Mouse (Mus musculus): ENCODE data around the gene Gm38392.
"Not testable (repeated sequence)": the region's sequence is repeated elsewhere in the genome, so short reads cannot be mapped to it uniquely, and the experiment has no call there.

Gm38392 gene

DNA sequence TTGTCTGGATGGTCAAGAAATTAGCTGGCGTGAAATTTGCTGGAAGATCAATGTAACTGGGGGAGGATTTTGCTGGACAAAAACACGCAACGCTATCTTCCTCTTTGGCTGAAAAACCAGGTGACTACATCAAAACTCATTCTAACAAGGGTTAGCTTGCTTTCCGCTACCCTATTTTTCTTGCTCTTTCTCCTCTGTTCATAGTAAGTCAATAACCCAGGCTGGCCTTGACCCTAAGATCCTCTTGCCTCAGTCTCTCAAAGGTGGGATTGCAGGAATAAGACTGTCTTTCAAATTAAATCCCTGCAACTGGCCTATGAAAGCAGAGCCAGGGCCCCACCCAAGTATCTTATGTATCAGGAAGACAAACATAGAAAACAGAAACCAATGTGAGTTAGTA lies at the start of gene Gm38392:
Gene Gm38392, minus strand, starts transcription at position 101 of the 400 bp plus-strand sequence.
- no peak for DNase-seq (ENCODE audit: low spot score)

DNA sequence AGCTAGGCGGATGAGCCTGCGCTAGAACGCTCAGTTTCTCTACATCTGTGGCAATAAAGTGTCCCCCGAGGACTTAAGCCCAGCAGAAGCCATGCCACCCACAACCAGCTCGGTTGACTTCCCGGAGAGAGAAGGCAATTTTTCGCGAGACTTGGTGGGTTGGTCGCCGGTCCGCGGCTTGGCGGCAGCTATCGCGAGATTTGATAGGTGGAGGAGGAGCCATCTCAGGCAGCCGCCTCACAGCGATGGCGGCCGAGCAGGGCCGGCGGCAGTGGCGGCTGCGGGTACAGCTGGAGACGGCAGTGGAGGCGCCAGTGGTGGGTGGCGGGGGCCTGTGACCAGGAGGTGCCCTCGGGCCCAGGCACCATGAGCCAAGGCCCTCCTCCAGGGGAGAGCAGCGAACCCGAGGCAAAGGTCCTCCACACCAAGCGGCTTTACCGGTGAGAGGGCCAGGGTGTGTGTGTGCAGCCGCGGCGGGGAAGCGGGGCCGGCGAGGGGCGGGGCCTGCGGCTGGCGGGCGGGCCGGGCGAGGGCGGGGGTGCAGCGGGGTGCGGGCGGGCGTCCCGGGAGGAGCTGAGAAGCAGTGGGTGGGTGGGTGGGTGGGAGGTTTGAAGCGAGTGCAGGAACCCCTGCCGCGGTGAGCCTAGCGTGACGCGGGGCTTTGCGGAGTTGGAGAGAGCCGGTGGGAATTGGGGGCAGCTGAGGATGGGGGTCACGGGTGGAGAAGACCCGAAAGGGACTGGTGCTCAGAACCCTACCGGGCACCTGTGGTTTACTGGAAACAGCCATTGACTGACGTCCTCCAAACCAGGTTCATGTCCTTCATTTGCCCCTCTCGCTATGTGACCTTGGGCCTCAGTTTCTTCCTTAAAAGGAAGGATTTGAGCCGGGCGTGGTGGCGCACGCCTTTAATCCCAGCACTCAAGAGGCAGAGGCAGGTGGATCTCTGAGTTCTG lies 49.3 kb upstream of the Gm38392 start, which contains the start of the genes Tmem79 and Smg5:
Gene Tmem79, minus strand, starts transcription at position 91 of the 956 bp plus-strand sequence.
Gene Smg5, plus strand, starts transcription at position 203 of the 956 bp plus-strand sequence.
- peak; percentile 91 for DNase-seq (ENCODE audit: low spot score)

DNA sequence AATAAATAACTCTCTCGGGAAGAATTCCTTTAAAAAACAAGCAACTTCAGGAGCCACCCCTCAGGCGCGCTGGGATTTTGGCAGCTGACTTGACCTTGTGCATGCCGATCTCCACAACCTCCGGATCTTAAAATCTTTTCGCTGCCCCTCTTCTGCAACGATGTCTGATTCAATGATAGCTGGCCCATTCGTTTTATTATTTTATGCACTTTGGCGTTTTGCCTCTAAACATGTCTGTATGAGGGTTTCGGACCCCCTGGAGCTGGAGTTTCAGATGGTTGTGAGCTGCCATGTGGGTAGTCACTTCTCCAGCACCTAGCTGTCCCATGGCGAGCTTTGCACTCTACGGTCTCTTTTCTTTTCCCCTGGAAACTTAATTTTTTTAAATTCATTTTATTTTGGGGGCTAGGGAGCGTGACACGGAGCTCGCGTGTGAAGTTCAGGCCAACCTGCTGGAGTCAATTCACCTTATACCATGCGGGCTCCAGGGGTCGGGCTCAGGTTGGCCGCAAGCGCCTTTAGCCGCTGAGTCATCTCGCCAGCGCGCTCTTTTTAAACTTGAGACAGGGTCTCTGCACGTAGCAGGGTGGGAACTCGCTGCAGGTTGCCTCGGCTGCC lies 48.5 kb upstream of the Gm38392 start:
- no peak for DNase-seq (ENCODE audit: low spot score)

DNA sequence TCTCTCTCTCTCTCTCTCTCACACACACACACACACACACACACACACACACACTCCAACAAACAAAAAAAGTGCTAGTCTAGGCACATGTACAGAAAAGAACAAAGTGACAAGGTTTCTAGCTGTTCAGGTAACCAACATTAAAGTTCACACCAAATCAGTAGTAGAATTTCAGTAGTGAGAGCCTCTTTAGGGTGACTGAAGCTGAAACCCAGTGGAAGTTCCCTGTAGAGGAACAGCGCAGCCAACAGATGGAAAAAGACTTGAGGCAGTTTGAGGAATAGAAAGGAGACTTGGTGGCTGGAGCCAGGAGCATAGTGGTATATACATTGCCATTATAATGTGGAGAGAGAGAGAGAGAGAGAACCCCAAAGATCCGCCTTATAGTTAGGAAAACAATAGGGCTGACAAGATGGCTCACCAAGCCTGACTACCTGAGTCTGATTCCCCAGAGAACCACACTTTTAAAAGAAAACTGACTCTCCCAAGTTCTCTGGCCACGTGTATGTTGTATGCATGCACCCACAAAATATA lies 48.0 kb upstream of the Gm38392 start:
- no peak for DNase-seq (ENCODE audit: low spot score)

DNA sequence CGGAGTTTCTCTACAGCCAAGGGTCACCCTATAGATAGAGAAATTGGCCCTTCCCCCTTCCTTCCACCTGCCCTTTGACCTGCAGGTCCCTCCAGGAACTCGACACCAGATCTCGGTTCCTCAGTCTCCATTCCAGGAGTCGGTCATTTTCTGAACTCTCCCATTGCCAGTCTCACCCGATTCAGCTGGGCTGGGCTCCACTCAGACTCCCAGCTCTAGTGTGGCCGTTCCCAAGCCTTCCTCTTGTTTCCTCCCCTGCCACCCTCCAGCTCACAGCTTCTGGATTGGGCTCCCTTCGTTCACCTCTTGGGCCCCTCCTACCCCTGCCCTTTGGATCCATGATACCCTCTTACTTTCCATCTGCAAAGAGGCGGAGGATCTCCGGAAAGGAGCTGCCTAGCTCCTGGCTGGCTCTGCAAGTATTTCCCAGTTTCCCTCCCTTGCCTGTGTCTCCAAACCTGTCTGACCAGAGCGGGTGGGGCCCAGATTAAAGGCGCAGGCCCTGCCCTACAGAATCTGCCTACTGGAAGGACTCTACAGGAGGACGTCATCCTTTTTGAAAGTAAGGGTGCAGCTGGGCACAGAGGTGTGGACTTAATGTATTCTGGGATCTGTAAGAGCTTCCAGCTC lies 47.1 kb upstream of the Gm38392 start:
- DNase-seq (ENCODE audit: low spot score): no peak

DNA sequence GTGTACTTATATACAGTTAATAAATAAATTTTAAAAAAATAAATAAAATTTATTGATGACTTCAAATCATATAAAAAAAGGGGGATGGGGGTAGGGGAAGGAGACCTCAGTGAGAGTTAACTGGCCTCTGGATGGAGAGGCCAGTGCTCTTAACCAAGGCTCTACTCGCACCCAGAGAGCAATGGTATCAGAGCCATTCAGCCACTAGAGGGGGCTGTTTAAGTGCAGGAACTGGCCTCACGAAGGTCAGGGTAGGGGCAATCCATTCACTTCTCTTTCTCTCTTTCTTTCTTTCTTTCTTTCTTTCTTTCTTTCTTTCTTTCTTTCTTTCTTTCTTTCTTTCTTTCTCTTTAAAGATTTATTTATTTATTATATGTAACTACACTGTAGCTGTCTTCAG lies 44.3 kb upstream of the Gm38392 start:
- DNase-seq (ENCODE audit: low spot score): no peak

DNA sequence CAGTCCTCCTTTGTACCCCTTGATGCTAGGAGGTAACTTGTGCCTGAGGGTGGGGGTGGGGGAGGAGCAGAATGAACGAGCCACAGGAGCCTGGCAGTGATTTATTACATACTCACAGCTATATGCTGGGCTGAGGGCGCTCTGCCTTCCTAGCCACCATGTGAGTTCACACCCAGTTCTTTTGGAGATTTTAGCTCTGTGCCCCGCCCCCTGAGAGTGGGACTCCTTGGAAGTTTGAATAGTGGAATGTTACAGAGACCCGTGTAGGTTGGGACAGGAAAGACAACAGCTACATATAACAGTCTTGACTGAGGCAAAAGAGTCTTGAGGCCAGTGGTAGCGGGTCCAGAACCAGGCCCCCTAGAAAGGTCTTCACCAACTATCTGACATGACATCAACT lies 41.9 kb upstream of the Gm38392 start:
- DNase-seq (ENCODE audit: low spot score): no peak

DNA sequence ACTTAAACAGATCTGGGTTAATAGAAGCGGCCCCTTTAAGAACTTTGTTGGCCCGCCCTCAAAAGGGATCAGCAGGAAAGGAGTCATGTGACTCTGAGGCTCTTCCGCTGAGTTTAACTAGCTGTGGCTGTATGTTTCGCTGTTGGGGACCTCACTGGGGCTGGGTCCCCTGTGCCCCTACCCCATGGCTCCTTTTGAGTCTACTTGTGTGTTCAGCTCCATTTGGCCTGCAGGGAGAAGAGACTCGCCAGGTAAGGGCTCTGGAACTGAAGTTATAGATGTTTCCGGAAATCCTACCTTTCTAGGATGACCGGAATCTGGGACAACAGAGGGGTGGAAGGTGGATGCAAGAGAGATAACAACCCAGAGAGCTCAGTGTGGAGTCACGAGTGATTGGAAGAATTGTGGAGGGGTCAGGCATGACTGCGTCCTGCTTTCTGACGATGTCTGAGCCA lies 38.0 kb upstream of the Gm38392 start, which contains the start of gene Glmp:
Gene Glmp, plus strand, starts transcription at position 73 of the 455 bp plus-strand sequence.
- no peak for DNase-seq (ENCODE audit: low spot score)

DNA sequence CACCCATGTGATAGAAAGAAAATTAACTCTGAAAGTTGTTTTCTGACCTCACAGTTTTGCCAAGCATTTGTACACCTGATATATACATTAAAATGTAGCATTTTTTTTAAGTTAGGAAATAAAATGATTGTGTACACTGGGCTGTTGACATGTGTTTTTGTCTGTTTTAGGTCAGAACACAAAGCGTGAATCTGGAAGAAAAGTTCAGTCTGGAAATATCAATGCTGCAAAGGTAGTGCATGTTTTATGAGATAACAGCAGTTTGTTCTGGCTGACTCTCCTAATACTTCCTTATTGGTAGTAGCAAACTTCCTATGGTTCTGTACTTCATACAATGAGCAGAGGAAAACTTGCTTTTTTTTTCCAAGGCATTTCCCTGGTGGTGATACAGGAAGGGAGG lies 12.2 kb upstream of the Gm38392 start:
- DNase-seq (ENCODE audit: low spot score): no peak

DNA sequence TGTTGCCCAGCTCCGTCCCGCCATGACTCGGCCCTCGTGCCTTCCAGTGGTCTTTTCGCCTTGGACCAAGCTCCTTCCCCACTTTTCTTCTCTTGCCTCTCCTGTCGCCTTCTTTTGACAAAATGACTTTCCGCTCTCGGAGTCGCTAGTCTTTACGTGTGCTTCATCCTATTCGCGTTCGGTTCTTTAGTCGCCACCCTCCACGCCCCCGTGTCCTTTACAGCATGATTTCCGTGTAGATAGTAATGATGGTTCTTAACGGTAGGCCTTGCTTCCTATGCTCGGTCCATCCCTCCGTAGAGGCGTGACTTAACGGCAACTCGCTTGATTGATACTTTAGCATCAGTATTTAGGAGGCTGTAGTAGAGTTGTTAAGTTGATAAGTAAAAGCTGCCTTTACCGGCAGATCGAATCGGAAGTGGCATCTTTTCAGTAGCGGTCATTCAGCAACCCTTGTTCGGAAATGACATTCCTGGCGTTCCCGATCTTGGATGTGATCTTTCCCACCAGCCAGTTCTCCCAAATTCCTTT lies 10.4 kb upstream of the Gm38392 start:
- DNase-seq (ENCODE audit: low spot score): no peak

DNA sequence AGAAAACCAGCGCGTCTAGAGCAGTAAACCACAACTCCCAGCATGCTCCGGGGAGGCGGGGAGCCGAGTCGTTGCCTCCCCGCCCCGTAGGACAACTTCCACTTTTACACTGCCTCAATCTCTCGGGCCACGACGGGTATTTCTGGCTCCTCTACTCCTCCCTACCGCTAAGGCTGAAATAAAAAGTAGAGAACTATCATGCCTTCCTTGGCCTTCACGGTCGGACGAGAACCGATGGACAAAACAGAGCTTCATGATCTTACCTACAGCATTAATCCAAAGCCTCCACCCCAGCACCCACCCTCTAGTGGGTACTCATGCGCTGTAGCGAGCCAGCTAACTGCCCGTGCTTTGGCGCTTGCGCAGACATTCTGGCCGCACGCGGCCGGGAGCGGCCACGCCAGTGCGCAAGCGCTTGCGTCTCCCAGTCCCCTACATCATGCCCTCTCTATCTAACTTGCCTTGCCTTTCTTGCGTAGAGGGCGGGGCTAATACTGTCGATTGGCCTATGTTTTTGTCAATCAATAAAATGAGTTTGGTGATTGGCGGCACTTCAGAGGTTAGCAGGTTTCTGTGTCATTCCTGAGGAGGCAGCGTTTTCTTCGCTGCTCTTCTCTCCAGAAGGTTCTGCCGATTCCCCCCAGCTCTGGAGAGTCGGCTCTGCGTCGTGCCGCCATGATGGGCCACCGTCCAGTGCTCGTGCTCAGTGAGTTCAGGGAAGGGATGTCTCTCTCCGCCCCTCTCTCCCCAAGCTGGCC lies 9.7 kb upstream of the Gm38392 start, which contains the start of the genes Tsacc and Cct3:
Gene Tsacc, minus strand, starts transcription at position 439 of the 758 bp plus-strand sequence.
Gene Cct3, plus strand, starts transcription at position 556 of the 758 bp plus-strand sequence.
- peak; percentile 76 for DNase-seq (ENCODE audit: low spot score)

DNA sequence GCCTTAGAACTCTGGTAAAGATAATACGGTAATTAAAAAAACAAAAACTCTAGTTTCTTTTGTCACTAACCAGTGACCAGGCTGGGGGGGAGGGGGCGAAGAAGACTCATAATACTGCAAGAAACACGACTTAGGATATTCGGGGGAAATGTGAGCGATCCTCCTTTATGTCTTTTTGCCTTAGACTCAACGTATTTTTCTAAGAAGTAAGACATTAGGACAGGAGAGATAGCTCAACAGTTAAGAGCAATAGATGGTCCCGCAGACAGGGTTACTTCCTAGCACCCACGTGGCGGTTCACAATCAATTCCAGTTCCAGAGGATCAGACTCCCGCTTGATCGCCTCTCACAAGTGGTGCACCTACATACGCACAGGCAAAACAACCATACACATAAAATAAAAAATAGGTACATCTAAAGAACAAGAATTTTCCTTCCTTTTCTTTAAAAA lies 9.1 kb upstream of the Gm38392 start:
- no peak for DNase-seq (ENCODE audit: low spot score)

DNA sequence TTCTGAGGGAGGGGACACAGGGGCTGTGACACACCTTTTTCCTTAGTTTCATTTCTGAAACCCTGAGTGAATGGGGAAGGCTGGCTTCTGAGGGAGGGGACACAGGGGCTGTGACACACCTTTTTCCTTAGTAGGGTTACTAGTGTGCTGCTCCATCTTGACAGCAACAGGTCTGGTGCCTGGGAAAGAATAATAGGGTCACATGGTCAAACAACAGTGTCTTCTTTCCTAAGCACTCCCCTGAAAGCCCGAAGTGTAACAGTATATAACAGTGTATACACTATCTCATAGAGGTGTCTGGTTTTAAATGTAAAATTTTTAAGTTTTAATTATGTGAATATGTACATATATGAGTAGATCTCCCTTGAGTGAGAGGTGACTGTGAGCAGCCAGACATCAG lies 8.3 kb upstream of the Gm38392 start:
- not testable (repeated sequence) for DNase-seq (ENCODE audit: low spot score)

DNA sequence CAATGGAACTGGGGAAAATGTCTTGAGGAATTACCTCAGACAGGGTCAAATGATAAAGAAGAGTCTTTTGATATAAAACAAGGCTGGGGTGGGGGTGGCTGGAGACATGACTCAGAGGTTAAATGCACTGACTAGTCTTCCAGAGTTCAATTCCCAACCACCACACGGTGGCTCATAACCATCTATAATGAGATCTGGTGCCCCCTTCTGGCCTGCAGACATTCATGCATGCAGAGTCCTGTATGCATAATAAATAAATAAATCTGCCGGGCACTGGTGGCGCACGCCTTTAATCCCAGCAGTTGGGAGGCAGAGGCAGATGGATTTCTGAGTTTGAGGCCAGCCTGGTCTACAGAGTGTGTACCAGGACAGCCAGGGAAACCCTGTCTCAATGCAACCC lies 5.0 kb upstream of the Gm38392 start:
- no peak for DNase-seq (ENCODE audit: low spot score)

DNA sequence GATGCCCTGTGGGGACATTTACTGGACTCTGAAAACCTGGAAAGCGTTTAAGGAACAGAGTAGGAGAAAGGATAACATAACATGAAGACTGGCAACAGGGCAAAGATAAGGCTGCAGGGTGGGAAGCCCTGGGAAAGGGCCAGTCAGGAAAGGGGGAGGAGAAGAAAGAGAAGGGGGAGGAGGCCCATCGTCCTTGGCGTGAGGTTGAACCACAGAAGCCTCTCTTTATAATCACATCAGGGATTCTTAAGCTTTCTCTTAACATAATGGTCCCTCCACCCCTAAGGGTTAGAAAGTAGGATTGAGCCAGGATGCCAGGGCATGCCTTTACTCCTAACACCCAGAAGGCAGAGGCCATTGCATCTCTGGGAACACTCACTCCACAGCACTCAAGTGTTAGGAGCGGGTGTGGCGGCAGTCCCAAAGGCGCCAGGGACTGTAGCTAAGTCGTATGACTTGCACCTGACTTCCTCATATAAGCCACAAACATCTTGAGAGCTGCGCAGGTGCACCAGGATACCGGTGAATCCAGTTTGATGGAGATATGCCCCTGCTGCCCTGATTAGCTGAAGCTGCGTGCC lies 1.2 kb upstream of the Gm38392 start:
- not testable (repeated sequence) for DNase-seq (ENCODE audit: low spot score)

DNA sequence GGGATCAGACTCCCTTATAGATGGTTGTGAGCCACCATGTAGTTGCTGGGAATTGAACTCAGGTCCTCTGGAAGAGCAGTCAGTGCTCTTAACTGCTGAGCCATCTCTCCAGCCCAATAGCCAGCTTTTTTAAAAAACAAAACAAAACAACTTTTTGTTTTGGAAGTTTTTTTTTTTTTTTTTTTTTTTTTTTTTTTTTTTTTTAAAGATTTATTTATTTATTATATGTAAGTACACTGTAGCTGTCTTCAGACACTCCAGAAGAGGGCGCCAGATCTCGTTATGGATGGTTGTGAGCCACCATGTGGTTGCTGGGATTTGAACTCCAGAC lies 1.5 kb downstream of the Gm38392 start:
- DNase-seq (ENCODE audit: low spot score): not testable (repeated sequence)

DNA sequence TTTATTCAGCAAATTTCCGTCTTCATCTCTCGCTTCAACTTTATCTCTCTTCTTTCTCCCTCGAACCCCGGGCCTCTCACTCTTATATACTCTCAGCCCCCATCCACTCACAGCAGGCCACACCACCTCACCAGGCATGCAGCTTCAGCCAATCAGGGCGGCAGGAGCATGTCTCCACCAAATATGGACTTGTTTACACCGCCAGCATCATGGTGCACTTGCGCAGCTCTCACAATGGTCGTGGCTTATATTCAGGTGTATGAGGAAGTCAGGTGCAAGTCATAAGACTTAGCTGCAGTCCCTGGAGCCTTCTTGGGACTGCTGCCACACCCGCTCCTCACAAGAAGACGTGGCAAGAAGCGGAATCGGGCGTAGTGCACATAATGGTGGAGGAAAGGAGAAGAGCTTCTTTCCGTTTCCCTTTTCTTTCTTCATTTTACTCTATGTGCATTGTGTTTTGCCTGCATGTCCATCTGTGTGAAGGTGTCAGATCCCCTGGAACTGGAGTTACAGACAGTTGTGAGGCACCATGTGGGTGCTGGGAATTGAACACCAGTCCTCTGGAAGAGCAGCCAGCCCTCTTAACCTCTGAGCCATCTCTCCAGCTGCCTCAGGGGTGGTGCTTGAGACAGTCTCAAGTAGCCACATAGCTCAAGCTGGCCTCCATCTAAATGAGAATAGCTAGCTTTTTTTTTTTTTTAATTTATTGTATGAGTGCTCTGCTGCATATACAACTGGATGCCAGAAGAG lies 2.0 kb downstream of the Gm38392 start:
- not testable (repeated sequence) for DNase-seq (ENCODE audit: low spot score)

DNA sequence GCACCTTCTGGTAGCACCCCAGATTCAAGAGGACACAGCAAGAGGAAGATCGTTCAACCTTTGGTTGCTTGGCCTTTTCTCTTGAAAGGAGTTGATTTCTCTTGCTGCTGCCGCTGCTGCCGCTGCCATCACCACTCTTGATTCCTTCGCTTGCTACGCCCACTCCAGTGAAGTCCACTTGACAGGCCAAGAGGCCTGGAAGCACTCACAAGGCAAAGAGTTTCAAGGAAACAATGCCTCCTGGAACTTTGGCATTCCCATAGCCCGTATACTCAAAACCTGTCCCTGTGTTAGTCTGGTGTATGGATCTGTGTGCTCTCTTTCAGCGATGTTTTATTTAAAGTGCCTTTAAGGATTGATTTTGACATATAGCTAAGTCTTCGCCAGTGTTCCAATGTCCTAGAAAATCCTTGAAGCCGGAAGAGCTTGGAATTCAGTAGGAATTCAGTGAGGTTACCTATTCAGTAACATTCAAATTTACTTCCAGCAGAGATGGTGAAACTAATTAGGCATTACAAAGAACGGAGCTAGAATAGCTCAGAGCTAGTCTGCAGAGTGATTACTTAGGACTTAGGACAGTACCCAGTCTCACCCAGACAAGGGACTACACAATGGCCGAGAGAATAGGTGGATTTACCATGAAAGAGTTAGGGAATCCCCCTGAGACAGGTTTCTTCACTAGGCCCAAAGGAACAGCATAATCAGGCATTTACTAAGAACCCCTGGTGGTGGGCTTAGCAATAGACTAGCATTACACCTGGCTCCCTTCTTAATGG lies 5.7 kb downstream of the Gm38392 start:
- not testable (repeated sequence) for DNase-seq (ENCODE audit: low spot score)

DNA sequence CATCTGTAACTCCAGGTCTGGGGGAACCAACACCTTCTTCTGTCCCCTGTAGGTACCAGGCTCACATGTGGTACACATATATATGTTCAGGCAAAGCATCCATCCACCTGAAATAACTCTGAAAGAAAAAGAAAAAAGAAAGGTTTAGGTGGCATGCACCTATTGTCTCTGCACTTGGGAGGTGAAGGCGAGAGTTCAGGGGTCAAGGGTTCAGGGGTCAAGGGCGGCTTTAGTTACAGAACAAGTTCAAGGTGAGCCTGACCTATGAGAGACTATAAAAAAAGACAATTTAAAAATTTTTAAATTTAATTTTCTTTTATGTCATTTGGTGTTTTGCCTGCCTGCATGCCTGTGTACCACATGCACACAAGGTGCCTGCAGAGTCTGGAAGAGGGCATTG lies 7.0 kb downstream of the Gm38392 start:
- no peak for DNase-seq (ENCODE audit: low spot score)

Measured in urinary bladder, postnatal 10 days (tissue).